In genomic region chr2:168577381-168577780, GRCm38 (mm10) we compare ENCODE assay signal across 13 mouse cellular contexts. TPM values are rescaled to one million over a fixed set of nuclear protein-coding genes. Genes with fewer than 3 reads are reported as not detected.
DNase-seq lines count a peak whose midpoint lies in the region; ATAC-seq lines count a peak whose summit lies in the region.
"Had no signal": no experiment of that assay in that cellular context is flagged by ENCODE, and none has a peak within 500 bp of the region (broad histone marks: within the 10 kb centered on the region; RNA-seq: fewer than 3 reads in every experiment).

No protein-coding gene starts in this region.

- no peaks in the 10 kb centered on the region; the same call in 1 of the 2 replicates for H3K27me3 ChIP-seq in hindbrain, embryonic 10.5 days (ENCODE audit: insufficient read depth, poor library complexity, severe bottlenecking)
- no peaks in the 10 kb centered on the region for H3K27me3 ChIP-seq in hindbrain, embryonic 16.5 days (replicated peaks; ENCODE audit: control insufficient read depth, insufficient read depth, low read length)
- H3K27me3 ChIP-seq in midbrain, embryonic 11.5 days (ENCODE audit: control insufficient read depth, insufficient read depth, low read length): 0 out of 2 replicates have a peak, but pooled peaks cover 2% of the 10 kb centered on the region
- no peaks in the 10 kb centered on the region for H3K27me3 ChIP-seq in midbrain, embryonic 14.5 days (ENCODE audit: control insufficient read depth, insufficient read depth, low read length)
- no peaks in the 10 kb centered on the region for H3K27me3 ChIP-seq in embryonic facial prominence, embryonic 13.5 days
- H3K27me3 ChIP-seq: Patski had no signal

- H3K36me3 ChIP-seq in hindbrain, embryonic 10.5 days: no peaks in the 10 kb centered on the region
- H3K36me3 ChIP-seq in hindbrain, embryonic 16.5 days (ENCODE audit: control insufficient read depth, insufficient read depth, low read length): no peaks in the 10 kb centered on the region
- H3K36me3 ChIP-seq in midbrain, embryonic 11.5 days (ENCODE audit: control insufficient read depth, insufficient read depth, low read length): no peaks in the 10 kb centered on the region
- H3K36me3 ChIP-seq in midbrain, embryonic 14.5 days (ENCODE audit: control insufficient read depth, insufficient read depth, low read length): no peaks in the 10 kb centered on the region
- no peaks in the 10 kb centered on the region for H3K36me3 ChIP-seq in embryonic facial prominence, embryonic 13.5 days

- H3K4me3 ChIP-seq in hindbrain, embryonic 10.5 days: no peak overlapping the region
- H3K4me3 ChIP-seq in hindbrain, embryonic 16.5 days (ENCODE audit: low read length): no peak overlapping the region
- no peak overlapping the region for H3K4me3 ChIP-seq in midbrain, embryonic 11.5 days (ENCODE audit: low read depth, low read length)
- no peak overlapping the region for H3K4me3 ChIP-seq in midbrain, embryonic 14.5 days (replicated peaks; ENCODE audit: low read depth, low read length)
- no peak overlapping the region for H3K4me3 ChIP-seq in embryonic facial prominence, embryonic 13.5 days
- H3K4me3 ChIP-seq: erythroblast, embryonic 14.5 days had no signal

- no peaks in the 10 kb centered on the region for H3K9me3 ChIP-seq in hindbrain, embryonic 10.5 days
- no peaks in the 10 kb centered on the region for H3K9me3 ChIP-seq in hindbrain, embryonic 16.5 days (ENCODE audit: control insufficient read depth, low read length)
- H3K9me3 ChIP-seq in midbrain, embryonic 11.5 days (ENCODE audit: control insufficient read depth, low read length): no peaks in the 10 kb centered on the region
- H3K9me3 ChIP-seq in midbrain, embryonic 14.5 days (ENCODE audit: control insufficient read depth, low read length): no peaks in the 10 kb centered on the region
- no peaks in the 10 kb centered on the region for H3K9me3 ChIP-seq in embryonic facial prominence, embryonic 13.5 days

- ATAC-seq in hindbrain, embryonic 16.5 days: no peak
- no peak for ATAC-seq in midbrain, embryonic 11.5 days (ENCODE audit: low FRiP score)
- no peak for ATAC-seq in midbrain, embryonic 14.5 days (ENCODE audit: low FRiP score, low TSS enrichment)
- no peak for ATAC-seq in embryonic facial prominence, embryonic 13.5 days (ENCODE audit: insufficient number of reproducible peaks, insufficient read depth, low FRiP score, low TSS enrichment, low read depth)
- ATAC-seq: Patski had no signal

- no peak overlapping the region for H3K4me2 ChIP-seq in hindbrain, embryonic 16.5 days (ENCODE audit: low read length)
- H3K4me2 ChIP-seq in midbrain, embryonic 11.5 days: no peak overlapping the region
- no peak overlapping the region for H3K4me2 ChIP-seq in midbrain, embryonic 14.5 days (ENCODE audit: low read length)
- H3K4me2 ChIP-seq in embryonic facial prominence, embryonic 13.5 days: no peak overlapping the region

- 72% methylated on average over 7 of the region's 7 CpGs for WGBS in hindbrain, embryonic 10.5 days
- 80% methylated on average over 7 of the region's 7 CpGs for WGBS in hindbrain, embryonic 16.5 days
- 72% methylated on average over 7 of the region's 7 CpGs for WGBS in midbrain, embryonic 11.5 days
- WGBS in midbrain, embryonic 14.5 days: 75% methylated on average over 7 of the region's 7 CpGs
- 65% methylated on average over 7 of the region's 7 CpGs for WGBS in embryonic facial prominence, embryonic 13.5 days

- DNase-seq in hindbrain, embryonic 10.5 days (ENCODE audit: low spot score): no peak
- DNase-seq in midbrain, embryonic 11.5 days (ENCODE audit: low spot score, missing footprints): peak; percentile 77
- DNase-seq in midbrain, embryonic 14.5 days: no peak
- DNase-seq in naive thymus-derived CD4-positive, alpha-beta T cell, adult 2 months (ENCODE audit: low read depth): peak; percentile 61
- DNase-seq in adrenal gland, adult (ENCODE audit: inconsistent age in 2 of 2, low spot score in 1 of 2): no peak
- DNase-seq: cerebellum, adult 8-10 months; right cerebral cortex, adult 18-20 months; spleen, adult 18-20 months; thymus, adult 18-20 months had no signal

- H3K4me1 ChIP-seq in hindbrain, embryonic 10.5 days (replicated peaks): peaks cover 53% of the 10 kb centered on the region
- peaks cover 4% of the 10 kb centered on the region for H3K4me1 ChIP-seq in hindbrain, embryonic 16.5 days (ENCODE audit: control insufficient read depth, insufficient read depth, low read depth, low read length)
- peaks cover 6% of the 10 kb centered on the region for H3K4me1 ChIP-seq in midbrain, embryonic 11.5 days (ENCODE audit: control insufficient read depth, insufficient read depth, low read length)
- H3K4me1 ChIP-seq in midbrain, embryonic 14.5 days (ENCODE audit: control insufficient read depth, insufficient read depth, low read length): 0 out of 2 replicates have a peak, but pooled peaks cover 10% of the 10 kb centered on the region
- peaks cover 72% of the 10 kb centered on the region for H3K4me1 ChIP-seq in embryonic facial prominence, embryonic 13.5 days

- 0 out of 2 replicates have a peak overlapping the region, but pooled peaks have one; percentile 40 for H3K27ac ChIP-seq in hindbrain, embryonic 10.5 days
- H3K27ac ChIP-seq in hindbrain, embryonic 16.5 days (ENCODE audit: low read depth, low read length): no peak overlapping the region
- no peak overlapping the region for H3K27ac ChIP-seq in midbrain, embryonic 11.5 days (ENCODE audit: low read depth, low read length)
- no peak overlapping the region for H3K27ac ChIP-seq in midbrain, embryonic 14.5 days (replicated peaks; ENCODE audit: low read depth, low read length)
- H3K27ac ChIP-seq in embryonic facial prominence, embryonic 13.5 days: peak overlapping the region; percentile 39; the same call in 1 of the 2 replicates

- no peak overlapping the region for H3K9ac ChIP-seq in hindbrain, embryonic 16.5 days (ENCODE audit: low read depth, low read length)
- H3K9ac ChIP-seq in midbrain, embryonic 11.5 days (ENCODE audit: low read length): no peak overlapping the region
- H3K9ac ChIP-seq in midbrain, embryonic 14.5 days (replicated peaks; ENCODE audit: low read length): no peak overlapping the region
- no peak overlapping the region for H3K9ac ChIP-seq in embryonic facial prominence, embryonic 13.5 days

RNA-seq across cellular contexts. Expression of gene Nfatc2, which starts 24.1 kb away (rescaled TPM):
- polyA plus RNA-seq in hindbrain, embryonic 10.5 days (2016; fragmentation: Nextera tagmentation; extraction: Ambion mirVana): 0.42 and 0.50 TPM in 2 replicates
- 5.1 and 6.2 TPM in 2 replicates for polyA plus RNA-seq in hindbrain, embryonic 16.5 days (2015; fragmentation: Nextera tagmentation; extraction: Ambion mirVana)
- 0.66 and 0.72 TPM in 2 replicates for polyA plus RNA-seq in midbrain, embryonic 11.5 days (2014; fragmentation: Nextera tagmentation; extraction: Ambion mirVana)
- 2.5 and 2.6 TPM in 2 replicates for polyA plus RNA-seq in midbrain, embryonic 14.5 days (2014; fragmentation: Nextera tagmentation; extraction: Ambion mirVana)
- 4.9 and 5.9 TPM in 2 replicates for polyA plus RNA-seq in embryonic facial prominence, embryonic 13.5 days (2015; fragmentation: Nextera tagmentation; extraction: Ambion mirVana)
- polyA plus RNA-seq: erythroblast, embryonic 14.5 days had no signal

Comparison
In these comparisons a context has a peak if more than half of its experiments do, and no peak if none do; other contexts are left out.
1. DNase-seq: peak in midbrain, embryonic 11.5 days (single experiment) and naive thymus-derived CD4-positive, alpha-beta T cell, adult 2 months (single experiment); none in hindbrain, embryonic 10.5 days (single experiment), midbrain, embryonic 14.5 days (single experiment) and adrenal gland, adult (0 of 2).
2. H3K27ac ChIP-seq: peak in hindbrain, embryonic 10.5 days (single experiment) and embryonic facial prominence, embryonic 13.5 days (single experiment); none in hindbrain, embryonic 16.5 days (single experiment), midbrain, embryonic 11.5 days (single experiment) and midbrain, embryonic 14.5 days (single experiment).